Mouse (Mus musculus): ENCODE measurements at regions not wholly inside any gene's neighbourhood (a gene's known extent, or its start where the extent isn't known, plus 50 kb on each side); places are given as distances from the start of the nearest gene placed in this dataset.

DNA sequence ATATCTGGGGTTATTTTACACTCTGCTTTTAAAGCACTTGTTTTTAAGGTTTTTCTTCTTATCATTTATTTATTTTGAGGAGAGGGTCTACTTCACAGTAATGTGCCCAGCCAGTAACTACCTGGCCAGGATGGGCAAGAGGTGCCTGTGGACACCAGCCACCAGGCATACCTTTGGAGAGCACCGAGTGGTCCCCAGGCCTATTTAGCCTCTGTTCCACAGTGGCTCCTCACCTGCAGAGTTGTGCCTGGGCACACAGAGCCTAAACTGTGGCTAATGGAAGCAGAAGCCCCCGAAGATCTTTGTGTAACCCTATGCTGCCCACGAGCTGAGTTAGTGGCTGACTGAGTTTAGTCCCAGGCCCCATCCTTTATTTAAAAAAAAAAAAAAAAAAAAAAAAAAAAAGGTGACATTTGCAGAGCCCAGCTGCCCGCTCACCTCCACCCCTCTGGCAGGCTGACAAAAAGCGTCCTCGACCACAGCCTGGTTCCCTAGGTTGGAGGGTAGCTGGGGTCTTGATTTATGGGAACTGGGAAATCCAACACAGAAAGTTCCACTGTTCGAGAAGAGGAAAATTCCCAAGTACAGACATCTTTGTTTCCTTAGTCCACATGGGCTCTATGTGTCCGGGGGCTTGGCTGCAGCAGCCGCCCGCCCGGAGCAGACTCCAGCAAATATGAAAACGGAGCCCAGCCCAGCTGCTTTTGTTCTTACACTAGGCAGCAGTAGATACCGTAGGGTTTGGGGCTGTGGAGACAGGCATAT lies 54.1 kb upstream of the Ppara start:
- TF ChIP-seq CTCF (IDR thresholded peaks at IDR 0.05; ENCODE audit: extremely low read depth, insufficient read depth, low read length): no peak
- TF ChIP-seq POLR2A (IDR thresholded peaks at IDR 0.05; ENCODE audit: extremely low read depth, insufficient read depth, low read length): no peak
